Mouse (Mus musculus) Muller cell, postnatal 12 days (primary cell): Measurements from ENCODE around the gene Bbs4.
A peak's percentile ranks its signal among the peaks of the same experiment; 100 is the strongest.
"Not testable (repeated sequence)": the region's sequence is repeated elsewhere in the genome, so short reads cannot be mapped to it uniquely, and the experiment has no call there.

Experiments
- DNase-seq: peaks from one replicate; pipeline ENCODE4 v3.0.0-alpha.2; 2015; ENCODE audit errors: inconsistent ontology term

Gene Bbs4

GRCm38 (mm10) chr9:59353253-59353639, at the start of gene Bbs4:
TSS of gene Bbs4 (minus strand) at chr9:59353508.
- DNase-seq = peak; percentile 93

GRCm38 (mm10) chr9:59389086-59389485, 35.8 kb upstream of the Bbs4 start:
- DNase-seq = no peak

GRCm38 (mm10) chr9:59388311-59388710, 35.0 kb upstream of the Bbs4 start:
- DNase-seq = no peak

- no peak for DNase-seq
These were observed 34.2 kb upstream of the Bbs4 start for GRCm38 (mm10) chr9:59387461-59387860.

- no peak for DNase-seq
These were observed 22.3 kb upstream of the Bbs4 start for GRCm38 (mm10) chr9:59375626-59376025.

- no peak for DNase-seq
These were observed 16.3 kb upstream of the Bbs4 start for GRCm38 (mm10) chr9:59369646-59370045.

- no peak for DNase-seq
These were observed 15.9 kb upstream of the Bbs4 start for GRCm38 (mm10) chr9:59369220-59369619.

GRCm38 (mm10) chr9:59360487-59360886, 7.2 kb upstream of the Bbs4 start:
- DNase-seq = not testable (repeated sequence)

- DNase-seq = not testable (repeated sequence)
These were observed 4.7 kb upstream of the Bbs4 start for GRCm38 (mm10) chr9:59358041-59358440.

GRCm38 (mm10) chr9:59352586-59353252, 589 bp downstream of the Bbs4 start:
- no peak for DNase-seq

- no peak for DNase-seq
These were observed 7.1 kb downstream of the Bbs4 start for GRCm38 (mm10) chr9:59346176-59346575.

GRCm38 (mm10) chr9:59340002-59340401, 13.3 kb downstream of the Bbs4 start:
- no peak for DNase-seq

- no peak for DNase-seq
These were observed 14.2 kb downstream of the Bbs4 start for GRCm38 (mm10) chr9:59339107-59339506.

- DNase-seq = no peak
These were observed 14.9 kb downstream of the Bbs4 start for GRCm38 (mm10) chr9:59338411-59338810.

GRCm38 (mm10) chr9:59337889-59338288, 15.4 kb downstream of the Bbs4 start:
- DNase-seq = no peak

- no peak for DNase-seq
These were observed 16.8 kb downstream of the Bbs4 start for GRCm38 (mm10) chr9:59336539-59336938.

- DNase-seq = no peak
These were observed 23.3 kb downstream of the Bbs4 start for GRCm38 (mm10) chr9:59330055-59330454.

GRCm38 (mm10) chr9:59324351-59324750, 29.0 kb downstream of the Bbs4 start:
- DNase-seq = no peak

- no peak for DNase-seq
These were observed 37.1 kb downstream of the Bbs4 start for GRCm38 (mm10) chr9:59316206-59316605.

- DNase-seq = peak; percentile 87
These were observed 42.0 kb downstream of the Bbs4 start for GRCm38 (mm10) chr9:59311284-59311670.

- DNase-seq = peak; percentile 80
These were observed 42.6 kb downstream of the Bbs4 start for GRCm38 (mm10) chr9:59310582-59311283.

- DNase-seq = no peak
These were observed 45.4 kb downstream of the Bbs4 start for GRCm38 (mm10) chr9:59307890-59308289.

- no peak for DNase-seq
These were observed 56.9 kb downstream of the Bbs4 start for GRCm38 (mm10) chr9:59296419-59296818.
